27 mouse cellular contexts compared by ENCODE assay signal in the genomic region with DNA sequence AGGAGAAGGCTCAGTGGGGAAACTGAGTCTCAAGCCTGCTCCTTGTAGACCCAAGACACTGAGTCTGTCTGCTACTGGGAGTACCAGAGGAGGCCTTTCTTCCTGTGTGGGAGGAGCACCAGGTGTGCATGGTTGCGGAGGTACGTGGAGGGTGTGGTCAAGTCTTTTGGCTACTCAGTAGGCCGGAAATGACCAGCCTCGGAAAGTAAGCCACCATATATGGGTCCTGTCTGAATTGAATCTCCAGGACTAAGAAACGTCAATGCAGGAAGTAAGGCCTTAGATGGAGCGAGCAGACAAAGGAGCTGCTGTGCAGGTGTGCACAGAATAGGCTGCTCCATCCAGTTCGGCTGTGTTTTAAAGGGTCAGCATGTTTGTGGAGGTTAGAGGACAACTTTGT. TPM values are rescaled to one million over a fixed set of nuclear protein-coding genes. Genes with fewer than 3 reads are reported as not detected.
DNase-seq lines count a peak whose midpoint lies in the region; ATAC-seq and TF ChIP-seq lines count a peak whose summit lies in the region.
"Had no signal": no experiment of that assay in that cellular context is flagged by ENCODE, and none has a peak within 500 bp of the region (broad histone marks: within the 10 kb centered on the region; RNA-seq: fewer than 3 reads in every experiment).

No protein-coding gene starts in this region.

- WGBS in kidney, postnatal 0 days: 72% methylated on average over 7 of the region's 7 CpGs
- WGBS in lung, postnatal 0 days: 75% methylated on average over 7 of the region's 7 CpGs
- WGBS in intestine, postnatal 0 days: 56% methylated on average over 7 of the region's 7 CpGs
- WGBS in midbrain, embryonic 16.5 days: 94% methylated on average over 7 of the region's 7 CpGs

- no peak for TF ChIP-seq CTCF in kidney, postnatal 0 days (IDR thresholded peaks at IDR 0.05; ENCODE audit: low read depth)
- TF ChIP-seq CTCF in lung, postnatal 0 days (IDR thresholded peaks at IDR 0.05): no peak
- TF ChIP-seq CTCF in intestine, postnatal 0 days (IDR thresholded peaks at IDR 0.05; ENCODE audit: low read depth): no peak

- no peak for ATAC-seq in kidney, postnatal 0 days (replicated peaks; ENCODE audit: low FRiP score, low read depth)
- ATAC-seq in lung, postnatal 0 days: no peak
- ATAC-seq in intestine, postnatal 0 days: no peak
- no peak for ATAC-seq in midbrain, embryonic 16.5 days
- ATAC-seq: forebrain, embryonic 14.5 days; hindbrain, postnatal 0 days had no signal

- no peak for TF ChIP-seq EP300 in lung, postnatal 0 days (IDR thresholded peaks at IDR 0.05)

- no peak overlapping the region for H3K4me3 ChIP-seq in kidney, postnatal 0 days (replicated peaks; ENCODE audit: low read depth, low read length)
- no peak overlapping the region for H3K4me3 ChIP-seq in lung, postnatal 0 days (ENCODE audit: low read depth, low read length)
- H3K4me3 ChIP-seq in intestine, postnatal 0 days (ENCODE audit: low read depth, low read length): no peak overlapping the region
- no peak overlapping the region for H3K4me3 ChIP-seq in midbrain, embryonic 16.5 days (ENCODE audit: low read depth, low read length)
- H3K4me3 ChIP-seq: embryonic facial prominence, embryonic 12.5 days; heart, embryonic 15.5 days; hindbrain, embryonic 12.5 days; limb, embryonic 15.5 days; liver, embryonic 13.5 days; midbrain, embryonic 10.5 days; myocyte; neural tube, embryonic 13.5 days had no signal

- no peak overlapping the region for H3K4me2 ChIP-seq in kidney, postnatal 0 days (ENCODE audit: low read length)
- no peak overlapping the region for H3K4me2 ChIP-seq in lung, postnatal 0 days (replicated peaks; ENCODE audit: low read depth, low read length)
- 0 out of 2 replicates have a peak overlapping the region, but pooled peaks have one; percentile 24 for H3K4me2 ChIP-seq in intestine, postnatal 0 days (replicated peaks; ENCODE audit: low read depth)
- no peak overlapping the region for H3K4me2 ChIP-seq in midbrain, embryonic 16.5 days (ENCODE audit: low read length)
- H3K4me2 ChIP-seq: embryonic facial prominence, embryonic 12.5 days; heart, embryonic 15.5 days; hindbrain, embryonic 12.5 days; limb, embryonic 15.5 days; liver, embryonic 13.5 days; neural tube, embryonic 13.5 days had no signal

- no peaks in the 10 kb centered on the region for H3K36me3 ChIP-seq in kidney, postnatal 0 days (ENCODE audit: insufficient read depth, low read length)
- H3K36me3 ChIP-seq in lung, postnatal 0 days (ENCODE audit: insufficient read depth, low read length): no peaks in the 10 kb centered on the region
- H3K36me3 ChIP-seq in intestine, postnatal 0 days (ENCODE audit: control insufficient read depth, insufficient read depth): no peaks in the 10 kb centered on the region
- no peaks in the 10 kb centered on the region for H3K36me3 ChIP-seq in midbrain, embryonic 16.5 days (ENCODE audit: control insufficient read depth, insufficient read depth, low read length)
- H3K36me3 ChIP-seq: embryonic facial prominence, embryonic 12.5 days; heart, embryonic 15.5 days; hindbrain, embryonic 12.5 days; limb, embryonic 15.5 days; liver, embryonic 13.5 days; midbrain, embryonic 10.5 days; neural tube, embryonic 13.5 days had no signal

- DNase-seq in kidney, postnatal 0 days (ENCODE audit: low spot score): no peak
- DNase-seq in kidney, postnatal 4 days: no peak
- peak; percentile 39 for DNase-seq in lung, postnatal 0 days (ENCODE audit: low spot score)
- no peak for DNase-seq in lung, postnatal 10 days
- no peak for DNase-seq in right cerebral cortex, postnatal 14 days
- DNase-seq: adrenal gland, adult 8-10 months; B cell, adult 2 months; cerebellum, adult 2 months; cerebellum, postnatal 36 days; embryo, embryonic 11 days; gastrocnemius, postnatal 14 days; kidney, adult 11 months; kidney, postnatal 10 days; liver, embryonic 13.5 days; lung, adult 18-20 months; thymus, postnatal 14 days had no signal

- H3K9ac ChIP-seq in kidney, postnatal 0 days (ENCODE audit: low read depth, low read length): no peak overlapping the region
- no peak overlapping the region for H3K9ac ChIP-seq in lung, postnatal 0 days (replicated peaks; ENCODE audit: low read depth)
- no peak overlapping the region for H3K9ac ChIP-seq in intestine, postnatal 0 days (ENCODE audit: low read depth, low read length)
- no peak overlapping the region for H3K9ac ChIP-seq in midbrain, embryonic 16.5 days (ENCODE audit: low read depth, low read length)
- H3K9ac ChIP-seq: embryonic facial prominence, embryonic 12.5 days; heart, embryonic 15.5 days; hindbrain, embryonic 12.5 days; limb, embryonic 15.5 days; liver, embryonic 13.5 days; neural tube, embryonic 13.5 days had no signal

- H3K27me3 ChIP-seq in kidney, postnatal 0 days (ENCODE audit: insufficient read depth, low read length): no peaks in the 10 kb centered on the region
- H3K27me3 ChIP-seq in lung, postnatal 0 days (replicated peaks; ENCODE audit: insufficient read depth, low read length): no peaks in the 10 kb centered on the region
- no peaks in the 10 kb centered on the region for H3K27me3 ChIP-seq in intestine, postnatal 0 days (replicated peaks; ENCODE audit: control insufficient read depth, insufficient read depth, low read length)
- no peaks in the 10 kb centered on the region for H3K27me3 ChIP-seq in midbrain, embryonic 16.5 days (ENCODE audit: control insufficient read depth, insufficient read depth, low read depth, low read length)
- H3K27me3 ChIP-seq: embryonic facial prominence, embryonic 12.5 days; heart, embryonic 15.5 days; hindbrain, embryonic 12.5 days; limb, embryonic 15.5 days; neural tube, embryonic 13.5 days had no signal

- H3K4me1 ChIP-seq in kidney, postnatal 0 days (replicated peaks; ENCODE audit: insufficient read depth, low read length): peaks cover 38% of the 10 kb centered on the region
- H3K4me1 ChIP-seq in lung, postnatal 0 days (ENCODE audit: insufficient read depth, low read depth, low read length): peaks cover 42% of the 10 kb centered on the region; the same call in 1 of the 2 replicates
- peaks cover 13% of the 10 kb centered on the region for H3K4me1 ChIP-seq in intestine, postnatal 0 days (replicated peaks; ENCODE audit: control insufficient read depth, insufficient read depth, low read length)
- H3K4me1 ChIP-seq in midbrain, embryonic 16.5 days (ENCODE audit: control insufficient read depth, insufficient read depth, low read length): peaks cover 5% of the 10 kb centered on the region; the same call in 1 of the 2 replicates

- no peaks in the 10 kb centered on the region for H3K9me3 ChIP-seq in kidney, postnatal 0 days (replicated peaks; ENCODE audit: low read length)
- no peaks in the 10 kb centered on the region for H3K9me3 ChIP-seq in lung, postnatal 0 days (ENCODE audit: low read length)
- H3K9me3 ChIP-seq in intestine, postnatal 0 days (ENCODE audit: control insufficient read depth): no peaks in the 10 kb centered on the region
- no peaks in the 10 kb centered on the region; the same call in 1 of the 2 replicates for H3K9me3 ChIP-seq in midbrain, embryonic 16.5 days (replicated peaks; ENCODE audit: control insufficient read depth, low read length, poor library complexity, severe bottlenecking)
- H3K9me3 ChIP-seq: embryonic facial prominence, embryonic 12.5 days; heart, embryonic 15.5 days; hindbrain, embryonic 12.5 days; limb, embryonic 15.5 days; liver, embryonic 13.5 days; midbrain, embryonic 10.5 days had no signal

- H3K27ac ChIP-seq in kidney, postnatal 0 days: peak overlapping the region; percentile 10; the same call in 1 of the 2 replicates
- H3K27ac ChIP-seq in lung, postnatal 0 days (ENCODE audit: low read length): no peak overlapping the region
- H3K27ac ChIP-seq in intestine, postnatal 0 days (ENCODE audit: low read depth, low read length): no peak overlapping the region; the same call in 1 of the 2 replicates
- no peak overlapping the region for H3K27ac ChIP-seq in midbrain, embryonic 16.5 days (ENCODE audit: low read length)
- H3K27ac ChIP-seq: embryonic facial prominence, embryonic 12.5 days; heart, embryonic 15.5 days; hindbrain, embryonic 12.5 days; hindbrain, postnatal 0 days; liver, embryonic 13.5 days; midbrain, embryonic 10.5 days; neural tube, embryonic 13.5 days had no signal

RNA-seq across cellular contexts. Expression of a gene that starts 3.2 kb away (rescaled TPM):
- 32.9 and 39.5 TPM in 2 replicates for polyA plus RNA-seq in kidney, postnatal 0 days (2015; fragmentation: Nextera tagmentation; extraction: Ambion mirVana)
- polyA plus RNA-seq in lung, postnatal 0 days (2015; fragmentation: Nextera tagmentation; extraction: Ambion mirVana): 36.8 and 42.7 TPM in 2 replicates
- polyA plus RNA-seq in intestine, postnatal 0 days (2015; fragmentation: Nextera tagmentation; extraction: Ambion mirVana): 32.8 and 37.5 TPM in 2 replicates
- 10.3 and 10.7 TPM in 2 replicates for polyA plus RNA-seq in midbrain, embryonic 16.5 days (2015; fragmentation: Nextera tagmentation; extraction: Ambion mirVana)
